Mouse (Mus musculus): Measurements from ENCODE around the gene Cltc. TPM values are rescaled to one million over a fixed set of nuclear protein-coding genes. Genes with fewer than 3 reads are reported as not detected.

Cltc gene
- polyA plus RNA-seq, 1 experiment from 2014 or later: 167 TPM

DNA sequence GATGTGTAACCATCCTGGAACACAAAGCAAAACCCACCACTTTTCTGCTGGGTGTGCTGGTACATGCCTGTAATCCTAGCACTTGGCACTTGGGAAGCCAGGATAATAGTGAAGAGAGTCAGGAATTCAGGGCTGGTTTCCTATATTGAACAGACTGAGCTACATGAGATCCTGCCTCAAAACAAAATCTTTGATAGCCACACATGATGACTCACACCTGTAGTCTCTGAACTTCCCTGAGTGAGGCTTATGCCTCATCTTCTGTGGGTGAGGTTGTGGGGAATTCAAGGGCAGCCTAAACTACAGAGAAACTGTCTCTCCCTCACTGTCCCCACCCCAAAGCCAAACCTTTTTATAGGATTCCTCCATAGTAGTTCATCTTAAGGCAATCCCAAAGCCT, 3.0 kb upstream of the Cltc start:
- Histone ChIP-seq H3K27ac (replicated peaks; ENCODE audit: low read depth, low read length) (no peak overlapping the region), H3K27me3 (replicated peaks; ENCODE audit: control insufficient read depth, insufficient read depth, low read length) (no peaks in the 10 kb centered on the region), H3K36me3 (ENCODE audit: control insufficient read depth, insufficient read depth, low read length) (no peaks in the 10 kb centered on the region), H3K4me1 (ENCODE audit: control insufficient read depth, insufficient read depth, low read length) (peaks cover 2% of the 10 kb centered on the region), H3K9me3 (ENCODE audit: control insufficient read depth, low read length) (no peaks in the 10 kb centered on the region), H3K9ac (ENCODE audit: low read depth, low read length) (no peak overlapping the region), H3K4me2 (ENCODE audit: low read depth, low read length) (no peak overlapping the region), H3K4me3 (ENCODE audit: low read depth, low read length) (no peak overlapping the region)
- no peak for ATAC-seq (ENCODE audit: low read depth)
- DNase-seq (ENCODE audit: low spot score): no peak

DNA sequence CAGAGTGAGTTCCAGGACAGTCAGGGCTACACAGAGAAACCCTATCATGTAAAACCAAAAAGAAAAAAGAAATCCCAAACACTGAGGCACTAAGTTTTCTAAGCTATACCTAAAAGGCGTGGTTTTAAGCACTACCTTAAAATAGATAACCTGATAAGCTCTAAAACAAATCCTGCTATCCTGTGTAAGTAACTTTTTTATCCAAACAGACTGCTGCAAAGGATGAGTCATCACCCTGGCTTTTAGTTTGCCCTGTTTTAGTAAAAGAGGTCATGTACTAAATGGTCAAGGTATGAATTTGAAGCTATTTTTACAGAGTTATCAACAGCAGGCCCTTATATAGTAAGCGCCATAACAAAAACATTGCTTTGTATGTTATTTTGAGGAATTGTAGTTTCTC, 2.5 kb upstream of the Cltc start:
- ATAC-seq (ENCODE audit: low read depth) (no peak), DNase-seq (ENCODE audit: low spot score) (no peak)
- Histone ChIP-seq H3K36me3 (ENCODE audit: control insufficient read depth, insufficient read depth, low read length) (no peaks in the 10 kb centered on the region), H3K9me3 (ENCODE audit: control insufficient read depth, low read length) (no peaks in the 10 kb centered on the region), H3K9ac (ENCODE audit: low read depth, low read length) (no peak overlapping the region), H3K4me2 (ENCODE audit: low read depth, low read length) (no peak overlapping the region), H3K27me3 (replicated peaks; ENCODE audit: control insufficient read depth, insufficient read depth, low read length) (no peaks in the 10 kb centered on the region), H3K4me3 (ENCODE audit: low read depth, low read length) (no peak overlapping the region), H3K4me1 (ENCODE audit: control insufficient read depth, insufficient read depth, low read length) (peaks cover 7% of the 10 kb centered on the region), H3K27ac (replicated peaks; ENCODE audit: low read depth, low read length) (no peak overlapping the region)
- 93% methylated on average over 2 of the region's 2 CpGs for WGBS

DNA sequence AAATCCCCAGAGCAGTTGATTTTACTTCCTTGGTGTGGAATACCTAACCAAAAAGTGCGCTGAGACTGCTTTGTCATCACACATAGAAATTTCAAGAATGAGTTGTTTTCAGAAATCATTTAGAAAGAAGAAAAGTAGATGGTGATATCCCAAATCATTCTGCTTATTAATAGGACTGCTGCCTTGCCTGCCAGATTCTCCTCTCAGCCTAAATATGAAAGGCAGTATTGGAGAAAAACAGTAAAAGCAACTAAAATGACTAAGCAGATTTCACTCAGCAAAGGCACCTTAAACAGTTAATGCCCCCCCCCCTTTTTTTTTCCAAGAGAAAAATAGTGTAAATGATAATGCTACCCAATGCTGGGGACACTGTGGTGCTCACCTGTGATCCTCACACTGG, 1.9 kb upstream of the Cltc start:
- Histone ChIP-seq H3K27ac (replicated peaks; ENCODE audit: low read depth, low read length) (no peak overlapping the region), H3K27me3 (replicated peaks; ENCODE audit: control insufficient read depth, insufficient read depth, low read length) (no peaks in the 10 kb centered on the region), H3K9me3 (ENCODE audit: control insufficient read depth, low read length) (no peaks in the 10 kb centered on the region), H3K4me3 (ENCODE audit: low read depth, low read length) (no peak overlapping the region), H3K9ac (ENCODE audit: low read depth, low read length) (no peak overlapping the region), H3K4me2 (ENCODE audit: low read depth, low read length) (no peak overlapping the region), H3K4me1 (ENCODE audit: control insufficient read depth, insufficient read depth, low read length) (peaks cover 9% of the 10 kb centered on the region), H3K36me3 (ENCODE audit: control insufficient read depth, insufficient read depth, low read length) (no peaks in the 10 kb centered on the region)
- 91% methylated on average over 1 of the region's 1 CpGs for WGBS
- ATAC-seq (ENCODE audit: low read depth) (no peak), DNase-seq (ENCODE audit: low spot score) (no peak)

DNA sequence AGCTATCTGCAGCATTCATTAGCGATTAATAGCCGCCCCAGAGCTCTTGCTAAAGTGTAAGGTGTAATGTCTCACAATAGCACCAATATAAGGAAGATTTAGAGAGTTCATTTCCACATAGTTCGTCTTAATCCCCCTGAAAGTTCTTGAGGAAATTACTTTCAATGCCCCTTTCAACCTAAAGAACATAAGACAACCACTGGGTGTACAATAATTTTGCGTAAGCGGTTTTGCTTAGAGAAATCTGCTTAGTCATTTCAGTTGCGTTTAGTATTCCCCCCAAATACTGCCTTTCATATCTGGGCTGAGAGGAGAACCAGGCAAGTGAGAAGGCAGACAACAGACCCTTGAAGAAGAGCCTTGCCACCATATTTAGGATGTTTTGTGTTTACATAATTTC, 1.2 kb upstream of the Cltc start:
- peak overlapping the region; percentile 64 for H3K4me2 ChIP-seq (ENCODE audit: low read depth, low read length)

DNA sequence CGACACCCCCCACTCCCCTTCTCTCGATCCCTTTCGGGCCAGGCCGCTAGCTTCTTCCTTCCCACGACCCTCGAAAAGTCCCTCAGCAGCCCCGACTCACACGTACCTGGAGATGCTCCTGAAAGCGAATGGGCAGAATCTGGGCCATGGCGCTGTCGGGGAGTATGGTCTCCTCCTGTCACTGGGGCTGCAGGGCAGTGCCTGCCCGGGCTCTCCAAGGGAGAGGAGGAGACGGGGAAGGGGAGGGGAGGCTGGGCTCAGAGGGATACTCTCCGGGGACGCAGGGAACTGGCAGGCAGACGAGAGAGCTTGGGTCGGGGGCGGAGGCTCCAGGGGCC, 254 bp downstream of the Cltc start:
- peaks cover 13% of the 10 kb centered on the region for H3K4me1 ChIP-seq (ENCODE audit: control insufficient read depth, insufficient read depth, low read length)
- H3K27me3 ChIP-seq (replicated peaks; ENCODE audit: control insufficient read depth, insufficient read depth, low read length): no peaks in the 10 kb centered on the region
- peak overlapping the region; percentile 98 for H3K27ac ChIP-seq (replicated peaks; ENCODE audit: low read depth, low read length)
- under 1% methylated on average over 17 of the region's 18 CpGs for WGBS
- peak overlapping the region; percentile 96 for H3K9ac ChIP-seq (ENCODE audit: low read depth, low read length)
- no peaks in the 10 kb centered on the region for H3K9me3 ChIP-seq (ENCODE audit: control insufficient read depth, low read length)
- no peak for DNase-seq (ENCODE audit: low spot score)
- H3K4me3 ChIP-seq (ENCODE audit: low read depth, low read length): peak overlapping the region; percentile 98
- H3K36me3 ChIP-seq (ENCODE audit: control insufficient read depth, insufficient read depth, low read length): peaks cover 4% of the 10 kb centered on the region; the same call in 1 of the 2 replicates
- ATAC-seq (ENCODE audit: low read depth): peak; percentile 54; the same call in 1 of the 2 replicates
- peak overlapping the region; percentile 83 for H3K4me2 ChIP-seq (ENCODE audit: low read depth, low read length)

More for the DNA sequence above, 1.2 kb upstream of the Cltc start:
- H3K27me3 ChIP-seq (replicated peaks; ENCODE audit: control insufficient read depth, insufficient read depth, low read length): no peaks in the 10 kb centered on the region
- peaks cover under 1% of the 10 kb centered on the region; the same call in 1 of the 2 replicates for H3K36me3 ChIP-seq (ENCODE audit: control insufficient read depth, insufficient read depth, low read length)
- peak overlapping the region; percentile 98 for H3K4me3 ChIP-seq (ENCODE audit: low read depth, low read length)
- ATAC-seq (ENCODE audit: low read depth): no peak
- peaks cover 11% of the 10 kb centered on the region for H3K4me1 ChIP-seq (ENCODE audit: control insufficient read depth, insufficient read depth, low read length)
- H3K9me3 ChIP-seq (ENCODE audit: control insufficient read depth, low read length): no peaks in the 10 kb centered on the region
- peak overlapping the region; percentile 96 for H3K9ac ChIP-seq (ENCODE audit: low read depth, low read length)
- peak; percentile 18 for DNase-seq (ENCODE audit: low spot score)
- WGBS: 27% methylated on average over 6 of the region's 6 CpGs
- peak overlapping the region; percentile 98 for H3K27ac ChIP-seq (replicated peaks; ENCODE audit: low read depth, low read length)

DNA sequence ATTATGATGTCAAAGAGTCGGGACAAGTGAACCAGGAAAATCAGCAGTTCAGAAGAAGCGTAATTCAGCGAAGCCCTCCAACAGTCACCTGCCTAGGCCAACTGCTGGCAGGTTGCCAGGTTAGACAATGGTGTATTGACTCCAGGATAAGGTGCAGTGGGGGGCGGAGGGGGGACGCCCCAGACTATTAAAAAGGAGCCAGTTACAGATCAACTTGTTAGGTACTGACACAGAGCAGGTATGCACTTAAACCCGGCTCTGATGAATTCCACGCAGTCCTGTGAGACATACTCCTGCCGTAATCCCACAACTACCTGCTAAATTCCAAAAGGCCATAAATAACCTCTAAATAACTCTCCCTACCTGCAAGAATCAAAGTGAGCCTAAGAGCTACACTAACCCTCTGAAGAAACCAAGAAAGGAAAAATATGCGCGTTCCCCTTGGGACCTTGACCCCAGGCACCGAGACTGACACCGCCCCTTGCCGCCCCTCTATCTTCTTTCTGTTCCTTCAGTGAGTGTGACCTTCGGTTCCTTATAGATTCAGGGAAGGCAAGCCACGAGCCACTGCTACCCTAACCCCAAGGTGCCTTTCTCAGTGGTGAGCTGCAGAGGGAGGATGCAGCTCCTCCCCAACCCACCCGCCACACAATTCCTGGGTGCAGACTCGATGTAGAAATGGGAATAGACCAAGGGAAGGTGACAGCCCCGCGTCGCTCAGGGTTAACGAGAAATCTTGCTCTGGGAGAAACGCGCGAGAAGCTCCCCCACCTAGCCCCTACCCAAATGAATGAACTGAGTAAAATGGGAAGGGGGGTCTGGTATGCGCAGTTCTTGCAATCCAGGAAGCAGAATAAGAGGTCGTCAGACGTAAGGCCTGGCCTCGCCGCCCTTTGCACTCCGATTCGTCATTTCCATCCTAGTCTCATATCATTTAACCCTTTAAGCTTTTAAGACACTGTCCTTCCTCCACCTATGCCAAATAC, 916 bp downstream of the Cltc start:
- ATAC-seq (ENCODE audit: low read depth) (peak; percentile 1; the same call in 1 of the 2 replicates), DNase-seq (ENCODE audit: low spot score) (peak; percentile 59)
- H3K9me3 ChIP-seq (ENCODE audit: control insufficient read depth, low read length): no peaks in the 10 kb centered on the region
- H3K4me2 ChIP-seq (ENCODE audit: low read depth, low read length): peak overlapping the region; percentile 83
- 2% methylated on average over 29 of the region's 31 CpGs for WGBS
- H3K36me3 ChIP-seq (ENCODE audit: control insufficient read depth, insufficient read depth, low read length): peaks cover 4% of the 10 kb centered on the region; the same call in 1 of the 2 replicates
- peak overlapping the region; percentile 98 for H3K27ac ChIP-seq (replicated peaks; ENCODE audit: low read depth, low read length)
- H3K4me1 ChIP-seq (ENCODE audit: control insufficient read depth, insufficient read depth, low read length): peaks cover 13% of the 10 kb centered on the region
- H3K4me3 ChIP-seq (ENCODE audit: low read depth, low read length): peak overlapping the region; percentile 98
- no peaks in the 10 kb centered on the region for H3K27me3 ChIP-seq (replicated peaks; ENCODE audit: control insufficient read depth, insufficient read depth, low read length)
- H3K9ac ChIP-seq (ENCODE audit: low read depth, low read length): peak overlapping the region; percentile 96

DNA sequence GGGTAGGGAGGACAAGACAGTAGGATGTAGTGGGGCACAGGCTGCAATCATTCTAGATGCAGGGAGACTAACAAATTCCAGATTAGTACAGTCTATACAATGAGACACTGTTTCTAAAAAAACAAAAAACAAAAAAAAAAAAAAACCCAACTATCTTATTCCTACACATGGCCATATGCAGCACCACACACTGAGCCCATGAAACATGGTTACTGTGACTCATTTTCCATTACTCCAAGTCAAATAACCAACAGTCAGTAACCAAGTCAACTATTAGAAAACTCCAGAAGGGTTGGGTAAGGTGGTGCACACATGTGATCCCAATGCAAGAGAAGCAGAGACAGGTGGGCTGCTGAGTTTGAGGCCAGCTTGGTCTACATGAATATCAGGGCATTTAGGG, 5.0 kb downstream of the Cltc start:
- H3K27me3 ChIP-seq (replicated peaks; ENCODE audit: control insufficient read depth, insufficient read depth, low read length): no peaks in the 10 kb centered on the region
- H3K27ac ChIP-seq (replicated peaks; ENCODE audit: low read depth, low read length): no peak overlapping the region
- H3K9ac ChIP-seq (ENCODE audit: low read depth, low read length): no peak overlapping the region
- ATAC-seq (ENCODE audit: low read depth) (no peak), DNase-seq (ENCODE audit: low spot score) (no peak)
- no peak overlapping the region for H3K4me3 ChIP-seq (ENCODE audit: low read depth, low read length)
- peaks cover 4% of the 10 kb centered on the region; the same call in 1 of the 2 replicates for H3K36me3 ChIP-seq (ENCODE audit: control insufficient read depth, insufficient read depth, low read length)
- H3K4me2 ChIP-seq (ENCODE audit: low read depth, low read length): no peak overlapping the region
- H3K9me3 ChIP-seq (ENCODE audit: control insufficient read depth, low read length): no peaks in the 10 kb centered on the region
- H3K4me1 ChIP-seq (ENCODE audit: control insufficient read depth, insufficient read depth, low read length): peaks cover 13% of the 10 kb centered on the region

DNA sequence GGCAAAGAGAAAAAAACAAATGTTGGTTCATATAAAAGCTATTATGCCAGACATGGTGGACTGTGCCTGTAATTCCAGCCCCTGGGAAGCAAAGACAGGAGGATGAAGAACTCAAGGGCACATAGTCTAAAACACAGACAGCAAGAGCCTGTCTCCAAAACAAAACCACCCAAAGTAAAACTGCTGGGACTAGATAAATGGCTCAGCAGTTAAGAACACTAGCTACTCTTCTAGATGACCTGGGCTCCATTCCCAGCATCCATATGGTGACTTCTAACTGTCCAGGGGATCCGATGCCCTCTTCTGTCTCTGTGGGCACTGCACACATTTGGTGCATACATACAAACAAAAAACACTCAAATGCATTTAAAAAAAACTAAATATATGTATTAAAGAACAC, 6.4 kb downstream of the Cltc start:
- H3K9ac ChIP-seq (ENCODE audit: low read depth, low read length): no peak overlapping the region
- H3K4me1 ChIP-seq (ENCODE audit: control insufficient read depth, insufficient read depth, low read length): peaks cover 13% of the 10 kb centered on the region
- no peaks in the 10 kb centered on the region for H3K27me3 ChIP-seq (replicated peaks; ENCODE audit: control insufficient read depth, insufficient read depth, low read length)
- no peak overlapping the region for H3K4me2 ChIP-seq (ENCODE audit: low read depth, low read length)
- no peak overlapping the region for H3K27ac ChIP-seq (replicated peaks; ENCODE audit: low read depth, low read length)
- H3K4me3 ChIP-seq (ENCODE audit: low read depth, low read length): no peak overlapping the region
- DNase-seq (ENCODE audit: low spot score): no peak
- no peak for ATAC-seq (ENCODE audit: low read depth)
- 100% methylated on average over 1 of the region's 1 CpGs for WGBS
- no peaks in the 10 kb centered on the region for H3K9me3 ChIP-seq (ENCODE audit: control insufficient read depth, low read length)
- H3K36me3 ChIP-seq (ENCODE audit: control insufficient read depth, insufficient read depth, low read length): peaks cover 4% of the 10 kb centered on the region; the same call in 1 of the 2 replicates
